Mouse (Mus musculus) embryo, embryonic 9.5 days (tissue): ENCODE measurements around the gene Panx2.

Experiments
- DNase-seq: peaks from one replicate; pipeline ENCODE4 v3.0.0-alpha.2; 2017; ENCODE audit errors: extremely low spot score

Gene Panx2

GRCm38 (mm10) chr15:89075478-89076147 is 16.1 kb downstream of the Panx2 start:
- peak; percentile 91 for DNase-seq

- peak; percentile 64 for DNase-seq
These were observed 16.7 kb downstream of the Panx2 start for GRCm38 (mm10) chr15:89076156-89076731.

GRCm38 (mm10) chr15:89078208-89078836 is 18.8 kb downstream of the Panx2 start:
- DNase-seq = no peak

- no peak for DNase-seq
These were observed 24.4 kb downstream of the Panx2 start for GRCm38 (mm10) chr15:89083906-89084305.

GRCm38 (mm10) chr15:89084826-89085225 is 25.3 kb downstream of the Panx2 start:
- no peak for DNase-seq

GRCm38 (mm10) chr15:89088607-89089247 is 29.2 kb downstream of the Panx2 start, which contains the start of gene Selenoo:
Gene Selenoo (plus strand): TSS chr15:89089084.
- peak; percentile 85 for DNase-seq

GRCm38 (mm10) chr15:89089248-89090051 is 29.9 kb downstream of the Panx2 start:
- peak; percentile 29 for DNase-seq

GRCm38 (mm10) chr15:89090662-89091061 is 31.1 kb downstream of the Panx2 start:
- no peak for DNase-seq

GRCm38 (mm10) chr15:89092181-89092580 is 32.6 kb downstream of the Panx2 start:
- DNase-seq = no peak

GRCm38 (mm10) chr15:89097450-89097849 is 37.9 kb downstream of the Panx2 start:
- DNase-seq = no peak

- DNase-seq = no peak
These were observed 39.1 kb downstream of the Panx2 start for GRCm38 (mm10) chr15:89098616-89099015.

GRCm38 (mm10) chr15:89100823-89101222 is 41.3 kb downstream of the Panx2 start:
- no peak for DNase-seq

GRCm38 (mm10) chr15:89102646-89103045 is 43.1 kb downstream of the Panx2 start:
- no peak for DNase-seq

- DNase-seq = no peak
These were observed 44.4 kb downstream of the Panx2 start for GRCm38 (mm10) chr15:89103921-89104320.

- DNase-seq = no peak
These were observed 44.9 kb downstream of the Panx2 start for GRCm38 (mm10) chr15:89104425-89104824.

GRCm38 (mm10) chr15:89106073-89106472 is 46.5 kb downstream of the Panx2 start:
- DNase-seq = no peak

- DNase-seq = no peak
These were observed 47.4 kb downstream of the Panx2 start for GRCm38 (mm10) chr15:89106976-89107375.

GRCm38 (mm10) chr15:89110147-89110546 is 50.6 kb downstream of the Panx2 start:
- DNase-seq = no peak

- no peak for DNase-seq
These were observed 58.5 kb downstream of the Panx2 start for GRCm38 (mm10) chr15:89118007-89118406.

GRCm38 (mm10) chr15:89122649-89123366 is 63.3 kb downstream of the Panx2 start, which contains the start of gene Tubgcp6:
Gene Tubgcp6 (minus strand): TSS chr15:89123112.
- DNase-seq = peak; percentile 93
